Mouse (Mus musculus) bone marrow, adult 2 months (tissue): ENCODE data around the gene Trp53rkb.

Experiments used
- CTCF ChIP-seq: fragments of 200-500 bp; IDR thresholded peaks from 2 replicates; pipeline ENCODE4 v1.5.1; 2011; ENCODE audit warnings: low read length, control low read depth; ENCODE audit not compliant: control insufficient read depth, insufficient read depth
- POLR2A ChIP-seq: fragments of 200-500 bp; IDR thresholded peaks from 2 replicates; pipeline ENCODE4 v1.6.1; 2011; ENCODE audit warnings: low read depth, mild to moderate bottlenecking, control low read depth, low read length, borderline replicate concordance; ENCODE audit not compliant: control insufficient read depth

- TF ChIP-seq CTCF (no peak), POLR2A (no peak)
Observed at GRCm38 (mm10) chr2:166774275-166774674, 18.1 kb upstream of the Trp53rkb start.
